Mouse (Mus musculus): Measurements from ENCODE around the gene Klhdc3.

GRCm38 (mm10) chr17:46628791-46629684 lies 51.7 kb downstream of the Klhdc3 start, which contains the start of gene Ptk7:
- TF ChIP-seq CTCF (IDR thresholded peaks at IDR 0.05; ENCODE audit: control insufficient read depth, insufficient read depth, insufficient read length) (no peak), MYOD1 (IDR thresholded peaks at IDR 0.05; ENCODE audit: control insufficient read depth, insufficient read length, low read depth) (no peak), FOSL1 (IDR thresholded peaks at IDR 0.05; ENCODE audit: insufficient read depth, low read length, poor library complexity, severe bottlenecking) (no peak), USF1 (IDR thresholded peaks at IDR 0.05; ENCODE audit: low read depth) (no peak), MYOG (IDR thresholded peaks at IDR 0.05; ENCODE audit: control insufficient read depth, extremely low read depth, insufficient read length) (no peak)

Data from C2C12 (cell line).